Mouse (Mus musculus): ENCODE data around the gene Maml2. TPM values are rescaled to one million over a fixed set of nuclear protein-coding genes. Genes with fewer than 3 reads are reported as not detected.

The Maml2 gene
- total RNA-seq, 1 experiment, result 1.9 TPM

DNA sequence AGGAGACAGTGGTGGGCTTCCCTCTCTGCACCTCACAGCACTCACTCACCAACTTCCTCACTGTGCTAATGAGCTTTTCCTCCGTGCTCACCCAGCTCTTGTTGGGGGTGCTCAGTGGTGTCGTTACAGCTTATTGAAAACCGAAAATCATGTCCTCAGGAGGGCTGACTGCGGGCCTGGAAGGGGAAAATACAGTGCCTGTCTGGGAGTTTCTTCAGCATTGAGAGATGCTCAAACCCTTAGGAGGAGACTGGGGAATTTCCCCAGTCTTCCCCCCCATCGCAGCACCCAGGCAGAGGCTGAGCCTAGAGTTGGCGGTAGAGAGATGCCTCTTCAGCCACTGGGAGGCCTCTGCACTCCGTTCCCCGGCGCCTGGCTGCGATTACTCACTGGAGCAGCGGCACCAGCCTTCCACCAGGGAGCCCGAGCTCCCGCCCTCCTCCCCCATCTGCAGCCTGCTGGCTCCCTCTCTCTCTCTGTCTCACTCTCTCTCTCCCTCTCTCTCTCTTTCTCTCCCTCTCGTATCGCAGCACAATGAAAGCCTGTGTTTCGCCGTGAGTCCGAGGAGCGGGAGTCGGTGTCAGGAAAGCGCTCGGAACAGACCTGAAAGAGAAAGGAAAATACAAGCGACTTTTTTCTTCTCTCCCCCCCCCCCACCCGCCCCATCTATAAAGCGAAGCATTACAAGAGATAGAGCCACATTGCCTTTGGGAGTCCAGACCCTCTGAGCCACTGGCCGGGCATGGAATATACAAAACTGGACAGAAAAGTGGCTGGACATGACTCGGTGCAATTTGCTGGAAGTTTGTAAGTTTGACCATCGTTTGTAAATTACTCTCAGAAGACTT lies 1.3 kb upstream of the Maml2 start:
- no peaks in the 10 kb centered on the region for H3K9me3 ChIP-seq (ENCODE audit: control insufficient read depth, insufficient read depth, low read depth, low read length)
- in situ Hi-C loops (cut with MboI; ENCODE audit: low sequenced_read_pairs in 2 of 2, unreplicated experiment in 2 of 2), result no loop called here
- H3K27ac ChIP-seq (ENCODE audit: insufficient read depth, low read depth, low read length, poor library complexity, severe bottlenecking), result no peak overlapping the region
- peaks cover 3 to 6% of the 10 kb centered on the region in 2 experiments; a peak in 2 of 4 replicates for H3K4me1 ChIP-seq (ENCODE audit: control insufficient read depth in 2 of 2, insufficient read depth in 2 of 2, low read length in 2 of 2, poor library complexity in 1 of 2)
- peak overlapping the region; percentile 26 to 55 for H3K4me3 ChIP-seq (ENCODE audit: insufficient read depth in 1 of 2, low read depth in 1 of 2, low read length in 2 of 2, poor library complexity in 1 of 2, severe bottlenecking in 1 of 2)
- TF ChIP-seq ZC3H11A (IDR thresholded peaks at IDR 0.05; ENCODE audit: borderline replicate concordance, low read depth, low read length) (peak; percentile 40; the same call in 1 of the 2 replicates), CHD2 (IDR thresholded peaks at IDR 0.05; ENCODE audit: low read depth, low read length) (no peak)
- DNase-seq (ENCODE audit: low read depth, low spot score), result no peak
- H3K9ac ChIP-seq (ENCODE audit: insufficient read depth, low read depth, low read length, poor library complexity, severe bottlenecking), result peak overlapping the region; percentile 34; the same call in 1 of the 2 replicates
- no peaks in the 10 kb centered on the region for H3K36me3 ChIP-seq (ENCODE audit: control insufficient read depth, insufficient read depth, low read length, poor library complexity, severe bottlenecking)

DNA sequence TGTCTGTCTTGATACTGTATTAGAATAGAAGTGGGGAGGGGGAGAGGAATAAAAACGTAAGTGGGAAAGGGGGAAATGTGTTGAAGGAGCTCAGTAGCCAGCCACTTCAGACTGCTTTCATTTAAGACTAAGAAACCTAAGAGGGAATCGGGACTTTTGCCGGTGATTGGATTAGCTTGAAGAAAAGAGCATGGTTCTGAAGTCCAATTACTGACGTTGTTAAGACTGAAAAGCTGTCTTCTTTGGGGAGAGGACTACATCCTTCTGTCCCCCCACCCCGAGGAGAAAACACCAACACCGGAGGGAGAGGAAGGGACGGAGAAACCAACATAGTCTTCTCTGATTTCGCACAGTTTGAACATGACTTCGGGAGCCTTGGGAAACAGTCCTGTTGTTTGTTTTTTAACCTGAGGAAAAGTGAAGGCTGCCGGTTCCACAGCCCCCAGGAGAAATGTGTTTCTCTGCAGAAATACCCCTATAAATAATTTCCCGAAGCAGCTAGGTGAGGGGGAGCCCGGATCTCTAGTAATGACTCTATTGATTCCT lies 562 bp upstream of the Maml2 start:
- Histone ChIP-seq H3K36me3 (ENCODE audit: control insufficient read depth, insufficient read depth, low read length, poor library complexity, severe bottlenecking) (no peaks in the 10 kb centered on the region), H3K4me3 (ENCODE audit: insufficient read depth in 1 of 2, low read depth in 1 of 2, low read length in 2 of 2, poor library complexity in 1 of 2, severe bottlenecking in 1 of 2) (peak overlapping the region in 1 of 2 experiments; percentile 40; a peak in 1 of 4 replicates), H3K27ac (ENCODE audit: insufficient read depth, low read depth, low read length, poor library complexity, severe bottlenecking) (no peak overlapping the region), H3K4me1 (ENCODE audit: control insufficient read depth in 2 of 2, insufficient read depth in 2 of 2, low read length in 2 of 2, poor library complexity in 1 of 2) (peaks cover 3 to 6% of the 10 kb centered on the region in 2 experiments; a peak in 2 of 4 replicates), H3K9ac (ENCODE audit: insufficient read depth, low read depth, low read length, poor library complexity, severe bottlenecking) (no peak overlapping the region), H3K9me3 (ENCODE audit: control insufficient read depth, insufficient read depth, low read depth, low read length) (no peaks in the 10 kb centered on the region)
- no peak for DNase-seq (ENCODE audit: low read depth, low spot score)
- TF ChIP-seq CHD2 (IDR thresholded peaks at IDR 0.05; ENCODE audit: low read depth, low read length) (no peak), MAFK (IDR thresholded peaks at IDR 0.05; ENCODE audit: insufficient read depth, low read depth, low read length) (no peak), ZC3H11A (IDR thresholded peaks at IDR 0.05; ENCODE audit: borderline replicate concordance, low read depth, low read length) (no peak), HCFC1 (IDR thresholded peaks at IDR 0.05; ENCODE audit: borderline replicate concordance, insufficient read depth, low read length) (no peak)
- in situ Hi-C loops (cut with MboI; ENCODE audit: low sequenced_read_pairs in 2 of 2, unreplicated experiment in 2 of 2), result no loop called here

DNA sequence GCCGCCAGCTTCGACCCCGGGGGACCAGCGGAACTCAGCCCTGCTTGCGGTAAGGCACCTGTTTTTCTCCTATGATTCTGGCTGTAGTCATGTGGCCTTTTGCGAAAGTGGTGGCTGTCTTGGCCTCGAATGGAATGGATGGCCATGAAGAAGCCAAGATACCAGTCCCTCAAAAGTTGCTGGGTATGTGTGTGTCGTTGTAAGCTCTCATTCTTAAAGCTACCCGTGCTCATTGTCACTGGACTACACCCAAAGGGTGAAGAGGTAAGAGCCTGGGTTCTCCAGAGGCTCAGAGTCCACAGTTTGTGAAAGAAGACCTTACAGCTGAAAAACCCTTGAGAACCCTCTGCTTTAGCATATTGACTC lies 739 bp downstream of the Maml2 start:
- Histone ChIP-seq H3K4me1 (ENCODE audit: control insufficient read depth in 2 of 2, insufficient read depth in 2 of 2, low read length in 2 of 2, poor library complexity in 1 of 2) (peaks cover 3 to 6% of the 10 kb centered on the region in 2 experiments; a peak in 2 of 4 replicates), H3K9ac (ENCODE audit: insufficient read depth, low read depth, low read length, poor library complexity, severe bottlenecking) (no peak overlapping the region), H3K9me3 (ENCODE audit: control insufficient read depth, insufficient read depth, low read depth, low read length) (no peaks in the 10 kb centered on the region), H3K36me3 (ENCODE audit: control insufficient read depth, insufficient read depth, low read length, poor library complexity, severe bottlenecking) (no peaks in the 10 kb centered on the region), H3K27ac (ENCODE audit: insufficient read depth, low read depth, low read length, poor library complexity, severe bottlenecking) (no peak overlapping the region), H3K4me3 (ENCODE audit: insufficient read depth in 1 of 2, low read depth in 1 of 2, low read length in 2 of 2, poor library complexity in 1 of 2, severe bottlenecking in 1 of 2) (peak overlapping the region; percentile 40 to 44; a peak in 2 of 4 replicates)
- DNase-seq (ENCODE audit: low read depth, low spot score), result no peak
- TF ChIP-seq ZNF384 (IDR thresholded peaks at IDR 0.05; ENCODE audit: low read depth, low read length) (no peak), MAFK (IDR thresholded peaks at IDR 0.05; ENCODE audit: insufficient read depth, low read depth, low read length) (no peak), HCFC1 (IDR thresholded peaks at IDR 0.05; ENCODE audit: borderline replicate concordance, insufficient read depth, low read length) (no peak), CHD2 (IDR thresholded peaks at IDR 0.05; ENCODE audit: low read depth, low read length) (no peak), ZC3H11A (IDR thresholded peaks at IDR 0.05; ENCODE audit: borderline replicate concordance, low read depth, low read length) (no peak)
- in situ Hi-C loops (cut with MboI; ENCODE audit: low sequenced_read_pairs in 2 of 2, unreplicated experiment in 2 of 2), result no loop called here

DNA sequence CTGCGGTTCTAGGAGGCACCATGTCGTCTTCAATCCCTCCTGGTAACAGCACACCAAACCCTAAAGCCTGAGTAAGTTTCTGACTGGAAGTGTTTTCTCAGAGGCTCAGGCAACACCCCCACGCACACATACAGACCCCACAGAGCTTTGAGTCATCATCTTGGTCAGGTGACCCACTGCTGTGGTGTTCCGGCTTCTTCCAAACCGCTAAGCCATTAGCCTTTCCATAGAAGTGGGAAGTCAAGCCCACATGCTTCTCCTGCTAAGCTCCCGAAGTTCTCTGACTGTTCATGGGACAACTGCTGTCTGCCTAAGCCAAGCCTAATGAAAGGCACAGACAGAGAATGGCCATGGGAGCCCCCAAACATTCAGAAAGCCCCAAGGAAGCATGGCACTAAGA lies 1.4 kb downstream of the Maml2 start:
- H3K27ac ChIP-seq (ENCODE audit: insufficient read depth, low read depth, low read length, poor library complexity, severe bottlenecking), result no peak overlapping the region
- no peak overlapping the region for H3K9ac ChIP-seq (ENCODE audit: insufficient read depth, low read depth, low read length, poor library complexity, severe bottlenecking)
- in situ Hi-C loops (cut with MboI; ENCODE audit: low sequenced_read_pairs in 2 of 2, unreplicated experiment in 2 of 2), result no loop called here
- no peak for TF ChIP-seq HCFC1 (IDR thresholded peaks at IDR 0.05; ENCODE audit: borderline replicate concordance, insufficient read depth, low read length)
- TF ChIP-seq MAFK (IDR thresholded peaks at IDR 0.05; ENCODE audit: insufficient read depth, low read depth, low read length), result no peak
- TF ChIP-seq ZNF384 (IDR thresholded peaks at IDR 0.05; ENCODE audit: low read depth, low read length), result no peak
- TF ChIP-seq CHD2 (IDR thresholded peaks at IDR 0.05; ENCODE audit: low read depth, low read length), result no peak
- no peak for TF ChIP-seq ZC3H11A (IDR thresholded peaks at IDR 0.05; ENCODE audit: borderline replicate concordance, low read depth, low read length)
- peaks cover 3 to 6% of the 10 kb centered on the region in 2 experiments; a peak in 2 of 4 replicates for H3K4me1 ChIP-seq (ENCODE audit: control insufficient read depth in 2 of 2, insufficient read depth in 2 of 2, low read length in 2 of 2, poor library complexity in 1 of 2)
- H3K36me3 ChIP-seq (ENCODE audit: control insufficient read depth, insufficient read depth, low read length, poor library complexity, severe bottlenecking), result no peaks in the 10 kb centered on the region
- no peak overlapping the region for H3K4me3 ChIP-seq (ENCODE audit: insufficient read depth in 1 of 2, low read depth in 1 of 2, low read length in 2 of 2, poor library complexity in 1 of 2, severe bottlenecking in 1 of 2)
- no peak for DNase-seq (ENCODE audit: low read depth, low spot score)
- no peaks in the 10 kb centered on the region for H3K9me3 ChIP-seq (ENCODE audit: control insufficient read depth, insufficient read depth, low read depth, low read length)
